Mouse (Mus musculus) layer of hippocampus, postnatal 25 days (tissue): ENCODE measurements around the gene Frrs1l. TPM values are rescaled to one million over a fixed set of nuclear protein-coding genes. Genes with fewer than 3 reads are reported as not detected.

Experiments used
- DNase-seq, 2 experiments: peaks; one replicate each; pipeline ENCODE4 v3.0.0; 2022; ENCODE audit warnings: mixed read lengths in 2 of 2, low spot score in 1 of 2; ENCODE audit errors: extremely low spot score in 1 of 2
- total RNA-seq, 2 experiments: library from RNA; stranded (reverse); gene quantifications; 2 replicates each; pipeline ENCODE4 v1.2.3; 2021

The Frrs1l gene
- total RNA-seq, 2 experiments from 2014 or later = 202 to 207 TPM

GRCm38 (mm10) chr4:56989431-56990214 lies 568 bp downstream of the Frrs1l start:
- DNase-seq = peak; percentile 23 to 32

GRCm38 (mm10) chr4:56965586-56966179 lies 24.5 kb downstream of the Frrs1l start:
- no peak for DNase-seq

- no peak for DNase-seq
Measured at GRCm38 (mm10) chr4:56963687-56964086, 26.5 kb downstream of the Frrs1l start.

GRCm38 (mm10) chr4:56961320-56961925 lies 28.8 kb downstream of the Frrs1l start:
- no peak for DNase-seq

GRCm38 (mm10) chr4:56957518-56957917 lies 32.7 kb downstream of the Frrs1l start:
- DNase-seq = no peak

GRCm38 (mm10) chr4:56953235-56953634 lies 37.0 kb downstream of the Frrs1l start:
- no peak for DNase-seq

- no peak for DNase-seq
Measured at GRCm38 (mm10) chr4:56951701-56952100, 38.5 kb downstream of the Frrs1l start.

- DNase-seq = no peak
Measured at GRCm38 (mm10) chr4:56949494-56949893, 40.7 kb downstream of the Frrs1l start.

GRCm38 (mm10) chr4:56946641-56947640 lies 43.2 kb downstream of the Frrs1l start, which contains the start of gene Tmem245:
TSS of gene Tmem245 (minus strand) at chr4:56947437.
- DNase-seq = peak; percentile 73 to 76

GRCm38 (mm10) chr4:56946180-56946579 lies 44.0 kb downstream of the Frrs1l start:
- DNase-seq = no peak

GRCm38 (mm10) chr4:56944286-56944685 lies 45.9 kb downstream of the Frrs1l start:
- DNase-seq = no peak

GRCm38 (mm10) chr4:56943258-56943657 lies 46.9 kb downstream of the Frrs1l start:
- DNase-seq = no peak

- DNase-seq = no peak
Measured at GRCm38 (mm10) chr4:56942567-56942966, 47.6 kb downstream of the Frrs1l start.

GRCm38 (mm10) chr4:56941481-56941880 lies 48.7 kb downstream of the Frrs1l start:
- no peak for DNase-seq

- DNase-seq = no peak
Measured at GRCm38 (mm10) chr4:56937136-56937535, 53.1 kb downstream of the Frrs1l start.

- DNase-seq = no peak
Measured at GRCm38 (mm10) chr4:56935327-56935726, 54.9 kb downstream of the Frrs1l start.

GRCm38 (mm10) chr4:56933154-56933553 lies 57.0 kb downstream of the Frrs1l start:
- DNase-seq = no peak

- no peak for DNase-seq
Measured at GRCm38 (mm10) chr4:56932096-56932495, 58.1 kb downstream of the Frrs1l start.

GRCm38 (mm10) chr4:56930312-56930711 lies 59.9 kb downstream of the Frrs1l start:
- no peak for DNase-seq

- DNase-seq = no peak
Measured at GRCm38 (mm10) chr4:56926971-56927370, 63.2 kb downstream of the Frrs1l start.
